Mouse (Mus musculus): ENCODE data around the gene Cebpz. TPM values are rescaled to one million over a fixed set of nuclear protein-coding genes. Genes with fewer than 3 reads are reported as not detected.

Gene Cebpz
- total RNA-seq (2023): 109 to 119 TPM (median 114 TPM) in 4 replicates

GRCm38 (mm10) chr17:78936466-78937228 is at the start of gene Cebpz, which contains the start of gene Ndufaf7:
Gene Cebpz, minus strand, starts transcription at chr17:78937066.
Gene Ndufaf7, plus strand, starts transcription at chr17:78937136.

GRCm38 (mm10) chr17:78916369-78916813 is 20.5 kb downstream of the Cebpz start, which contains the start of gene Cebpzos:
Gene Cebpzos, plus strand, starts transcription at chr17:78916500.

GRCm38 (mm10) chr17:78906892-78907291 is 30.0 kb downstream of the Cebpz start, which contains the start of gene Sult6b1:
Gene Sult6b1, minus strand, starts transcription at chr17:78906992.

GRCm38 (mm10) chr17:78882401-78883112 is 54.3 kb downstream of the Cebpz start, which contains the start of gene Eif2ak2:
Gene Eif2ak2, minus strand, starts transcription at chr17:78882573.

Other genes with a start within 250 kb of the Cebpz start
- gene Strn, start 199.9 kb downstream of the Cebpz start, total RNA-seq (2023): 27.8 to 33.9 TPM (median 31.3 TPM) in 4 replicates
- gene Heatr5b, start 101.7 kb downstream of the Cebpz start, total RNA-seq (2023): 32.0 to 32.5 TPM (median 32.2 TPM) in 4 replicates
- gene Gpatch11, start 101.5 kb downstream of the Cebpz start, total RNA-seq (2023): 25.7 to 40.6 TPM (median 34.8 TPM) in 4 replicates
- gene Eif2ak2, start 54.5 kb downstream of the Cebpz start, total RNA-seq (2023): 30.0 to 34.8 TPM (median 33.6 TPM) in 4 replicates
- gene Sult6b1, start 30.1 kb downstream of the Cebpz start, total RNA-seq (2023): not detected in 4 replicates
- 8.2 to 13.0 TPM (median 10.2 TPM) in 4 replicates for gene Cebpzos, start 20.6 kb downstream of the Cebpz start, total RNA-seq (2023)
- gene Ndufaf7, start 70 bp upstream of the Cebpz start, total RNA-seq (2023): 16.1 to 24.2 TPM (median 20.0 TPM) in 4 replicates
- gene Prkd3, start 83.8 kb upstream of the Cebpz start, total RNA-seq (2023): 44.4 to 48.0 TPM (median 45.2 TPM) in 4 replicates
- gene Qpct, start 114.8 kb upstream of the Cebpz start, total RNA-seq (2023): not detected in 4 replicates

Data from B cell, adult 62 days (primary cell).